Mouse (Mus musculus) spleen, postnatal 14 days (tissue): ENCODE results near the gene Fmnl2.

ENCODE experiments used
- DNase-seq, 2 experiments: peaks; one replicate each; pipeline ENCODE4 v3.0.0; 2021 to 2022; ENCODE audit warnings: low spot score in 2 of 2

The Fmnl2 gene

GRCm38 (mm10) chr2:52862760-52863124, 5.1 kb downstream of the Fmnl2 start:
- no peak for DNase-seq

- no peak for DNase-seq
Observed at GRCm38 (mm10) chr2:52864635-52865034, 7.0 kb downstream of the Fmnl2 start.

DNA sequence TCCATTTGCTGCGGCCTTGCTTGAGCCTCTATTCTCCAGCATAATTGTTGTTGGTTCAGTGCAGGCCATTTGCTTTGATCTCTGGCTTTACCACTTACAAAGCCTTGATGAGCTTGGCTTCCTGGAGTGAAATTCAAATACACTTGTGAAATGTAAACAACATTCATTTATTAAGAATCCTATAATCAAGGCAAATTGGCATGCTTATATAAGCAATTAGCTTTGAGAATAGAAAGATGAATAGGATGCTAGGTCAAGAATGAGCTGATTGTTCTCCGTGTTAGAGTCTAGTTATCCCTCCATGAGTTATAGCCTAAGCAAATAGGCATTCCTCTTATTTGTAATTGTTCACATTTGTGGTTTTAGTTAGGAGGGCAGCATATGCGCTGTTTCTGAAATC, 8.5 kb downstream of the Fmnl2 start:
- no peak for DNase-seq

DNA sequence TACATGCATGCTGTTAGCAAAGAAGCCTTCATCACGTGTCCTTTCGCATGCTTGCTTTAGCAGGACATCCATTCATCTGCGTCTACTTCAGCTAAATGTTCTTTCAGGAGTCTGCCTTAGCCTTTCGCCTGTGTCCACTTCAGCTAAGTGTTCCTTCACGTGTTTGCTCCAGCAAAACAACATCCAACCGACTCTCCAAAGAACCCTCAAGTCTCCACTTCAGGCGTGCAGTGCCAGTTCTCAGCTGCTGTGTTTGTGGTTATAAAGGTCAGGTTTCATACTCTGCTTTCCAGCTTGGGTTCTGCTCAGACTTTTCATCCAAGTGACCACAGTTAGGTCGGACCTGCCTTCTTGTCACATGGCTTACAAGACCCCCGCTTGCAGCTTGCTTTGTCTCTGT, 10.1 kb downstream of the Fmnl2 start:
- DNase-seq: no peak

DNA sequence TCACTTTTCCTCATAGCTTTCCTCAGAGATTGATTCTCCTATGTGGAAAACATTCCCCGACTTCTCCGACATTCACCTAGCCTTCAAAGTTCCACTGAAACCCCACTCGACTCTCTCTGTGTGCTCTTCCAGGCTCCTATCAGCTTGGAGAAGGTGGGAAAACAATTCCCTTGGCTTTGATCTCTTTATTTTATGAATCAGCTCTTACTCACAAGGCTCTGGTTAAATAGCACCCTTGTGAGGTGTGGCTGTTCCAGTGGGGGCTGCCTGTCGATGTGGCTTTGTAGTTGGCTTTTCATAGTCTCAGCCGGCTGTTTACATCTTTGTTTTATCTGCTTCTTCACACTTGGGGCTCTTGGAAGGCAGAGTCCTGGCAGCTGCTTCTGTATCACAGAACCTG, 10.5 kb downstream of the Fmnl2 start:
- no peak for DNase-seq

- no peak for DNase-seq
Observed at GRCm38 (mm10) chr2:52872636-52873035, 15.0 kb downstream of the Fmnl2 start.

- DNase-seq: no peak
Observed at GRCm38 (mm10) chr2:52873276-52874063, 15.8 kb downstream of the Fmnl2 start.

DNA sequence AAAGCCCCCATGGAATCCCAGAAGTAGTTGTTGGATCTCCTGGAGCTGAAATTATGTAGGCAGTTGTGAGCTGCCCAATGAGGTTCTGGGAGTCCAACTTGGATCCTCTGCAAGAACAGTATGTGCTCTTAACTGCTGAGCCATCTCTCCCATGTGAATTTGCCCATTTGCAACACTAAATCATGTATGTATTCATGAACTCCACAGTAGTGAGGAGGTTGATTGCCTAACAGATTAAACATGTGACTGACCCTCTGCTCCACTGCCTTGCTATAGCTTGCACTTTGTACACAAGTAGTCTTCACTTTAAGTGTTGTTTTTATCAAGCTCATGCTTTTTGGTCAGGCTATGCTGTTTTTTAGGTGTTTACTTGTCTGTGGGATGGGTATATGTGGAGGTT, 17.1 kb downstream of the Fmnl2 start:
- DNase-seq: no peak

DNA sequence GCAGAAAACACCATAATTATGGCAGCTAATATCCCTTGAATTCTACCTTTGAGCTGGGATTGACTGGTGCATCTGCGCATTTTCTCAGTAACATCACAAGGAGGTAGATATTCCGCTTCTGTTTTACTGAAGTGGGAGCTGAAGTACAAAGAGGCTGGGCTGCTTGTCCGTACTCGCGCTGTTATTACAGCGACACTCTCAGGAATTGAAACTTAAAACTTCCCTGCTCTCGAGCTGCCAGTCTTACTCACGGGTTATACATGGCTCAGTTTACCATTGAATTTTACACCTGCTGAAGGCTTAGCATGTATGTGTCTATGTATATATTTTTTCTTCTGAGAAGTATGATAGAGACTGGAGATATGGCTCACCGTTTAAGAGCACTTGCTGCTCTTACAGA, 18.1 kb downstream of the Fmnl2 start:
- DNase-seq: no peak

- DNase-seq: no peak
Observed at GRCm38 (mm10) chr2:52883401-52883800, 25.7 kb downstream of the Fmnl2 start.

DNA sequence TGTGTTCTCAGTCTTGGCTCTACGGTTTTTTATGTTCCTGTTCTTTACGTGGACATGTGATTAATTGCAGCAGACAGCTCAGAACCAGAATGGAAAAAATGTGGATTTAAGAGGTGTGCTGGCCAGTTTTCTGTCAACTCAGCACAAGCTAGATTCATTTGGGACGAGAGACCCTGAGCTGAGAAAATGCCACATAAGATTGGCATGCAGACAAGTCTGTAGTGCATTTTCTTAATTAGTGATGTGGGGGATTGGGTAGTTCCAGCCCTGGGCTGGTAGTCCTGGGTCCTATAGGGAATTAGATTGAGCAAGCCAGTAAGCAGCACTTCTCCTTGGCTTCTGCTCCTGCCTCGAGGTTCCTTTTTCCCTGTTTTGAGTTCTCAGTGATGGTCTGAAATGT, 26.4 kb downstream of the Fmnl2 start:
- DNase-seq: no peak

DNA sequence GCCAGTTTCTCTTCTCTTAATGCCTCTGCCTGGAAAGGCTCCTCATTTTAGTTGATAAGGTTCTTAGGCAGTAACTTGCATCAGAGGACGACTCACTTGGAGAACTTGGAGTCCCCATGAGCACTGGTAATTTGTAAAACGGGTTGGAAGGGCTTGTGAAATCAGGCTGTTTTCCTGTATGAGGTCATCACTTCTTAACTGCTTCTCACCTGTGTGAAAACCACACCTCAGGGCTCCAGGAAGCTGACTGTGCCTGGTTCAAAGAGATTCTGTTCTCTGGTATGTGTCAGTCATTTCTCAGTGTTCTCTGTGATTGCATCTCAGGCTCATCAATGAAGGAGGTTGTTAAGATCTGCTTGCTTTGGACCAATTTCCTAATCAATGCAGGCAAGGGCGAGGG, 27.4 kb downstream of the Fmnl2 start:
- no peak for DNase-seq

GRCm38 (mm10) chr2:52887281-52887680, 29.6 kb downstream of the Fmnl2 start:
- no peak for DNase-seq

GRCm38 (mm10) chr2:52891115-52891514, 33.5 kb downstream of the Fmnl2 start:
- no peak for DNase-seq

- DNase-seq: no peak
Observed at GRCm38 (mm10) chr2:52891744-52892143, 34.1 kb downstream of the Fmnl2 start.

DNA sequence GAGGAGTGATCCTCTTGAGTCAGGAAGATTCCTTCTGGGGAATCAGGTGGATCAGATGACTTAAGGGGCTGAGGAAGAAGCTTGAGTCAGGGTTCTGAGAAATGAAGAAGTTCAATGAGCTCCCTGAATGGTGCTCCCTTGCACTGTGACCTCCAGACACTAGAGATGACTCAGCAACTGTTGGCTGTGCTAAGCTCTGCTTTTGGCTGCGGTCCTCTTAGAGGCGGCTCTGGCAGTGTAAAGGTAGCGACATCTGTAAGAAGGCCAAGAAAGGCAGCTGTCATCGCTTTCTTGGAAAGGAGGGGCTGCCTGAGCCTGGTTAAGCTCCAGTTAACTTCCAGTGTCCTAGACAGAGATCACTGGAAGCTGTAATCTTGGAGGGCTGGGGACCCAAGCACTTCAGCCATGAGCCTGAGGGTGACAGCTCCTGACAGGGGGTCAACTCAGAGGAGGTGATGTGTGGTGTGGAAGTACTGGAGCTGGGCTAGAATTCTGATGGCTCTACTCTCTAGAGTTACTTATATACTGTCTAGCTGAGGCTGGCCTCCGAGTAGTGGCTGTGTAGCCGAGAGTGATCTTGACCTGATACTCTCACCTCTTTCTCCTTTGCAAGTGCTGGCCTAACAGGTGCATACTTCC, 37.4 kb downstream of the Fmnl2 start:
- no peak for DNase-seq

GRCm38 (mm10) chr2:52896995-52897394, 39.3 kb downstream of the Fmnl2 start:
- no peak for DNase-seq

GRCm38 (mm10) chr2:52900780-52901179, 43.1 kb downstream of the Fmnl2 start:
- DNase-seq: no peak

GRCm38 (mm10) chr2:52901300-52902013, 43.8 kb downstream of the Fmnl2 start:
- no peak for DNase-seq

DNA sequence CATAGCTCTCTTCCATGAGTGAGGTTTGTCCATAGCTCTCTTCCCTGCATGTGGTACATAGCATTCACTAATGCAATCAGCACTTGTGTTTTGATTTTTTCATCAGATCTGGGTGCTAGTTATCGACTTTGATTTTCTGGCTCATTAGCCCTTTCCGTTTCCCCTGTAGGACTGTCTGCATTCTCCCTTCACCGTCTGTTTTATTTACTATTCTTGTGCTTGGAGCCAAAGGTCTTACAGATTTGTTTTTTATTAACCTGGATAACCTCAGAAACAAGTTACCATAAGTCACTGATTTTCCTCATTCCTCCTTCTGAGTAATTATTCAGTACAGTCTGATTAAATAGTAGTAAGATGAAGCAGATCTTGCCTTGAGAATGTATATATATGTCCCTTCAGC, 44.8 kb downstream of the Fmnl2 start:
- no peak for DNase-seq

- DNase-seq: no peak
Observed at GRCm38 (mm10) chr2:52903228-52903963, 45.7 kb downstream of the Fmnl2 start.

DNA sequence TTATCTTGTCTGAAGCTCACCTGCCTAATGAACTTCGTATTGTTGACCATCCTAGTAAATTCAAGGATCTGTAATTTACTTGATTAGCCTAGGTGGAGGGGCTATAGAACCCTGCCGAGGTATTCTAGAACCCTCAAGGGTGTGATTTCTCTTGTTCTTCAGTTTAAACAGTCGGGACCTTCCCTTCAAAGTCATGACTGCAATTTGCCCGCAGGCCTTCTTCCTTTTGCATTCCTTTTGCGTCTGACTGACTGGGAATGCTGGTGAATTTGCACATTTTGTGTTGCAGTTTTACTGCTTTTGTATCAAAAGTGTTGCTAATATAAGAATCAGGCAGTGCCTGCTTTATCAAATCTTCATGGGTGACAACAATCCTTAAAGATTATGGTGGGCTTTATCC, 46.9 kb downstream of the Fmnl2 start:
- DNase-seq: no peak
